Mouse (Mus musculus): Measurements from ENCODE around the gene Blcap. TPM values are rescaled to one million over a fixed set of nuclear protein-coding genes. Genes with fewer than 3 reads are reported as not detected.

Blcap gene
- polyA plus RNA-seq, 1 experiment from 2014 or later = 76.0 TPM

DNA sequence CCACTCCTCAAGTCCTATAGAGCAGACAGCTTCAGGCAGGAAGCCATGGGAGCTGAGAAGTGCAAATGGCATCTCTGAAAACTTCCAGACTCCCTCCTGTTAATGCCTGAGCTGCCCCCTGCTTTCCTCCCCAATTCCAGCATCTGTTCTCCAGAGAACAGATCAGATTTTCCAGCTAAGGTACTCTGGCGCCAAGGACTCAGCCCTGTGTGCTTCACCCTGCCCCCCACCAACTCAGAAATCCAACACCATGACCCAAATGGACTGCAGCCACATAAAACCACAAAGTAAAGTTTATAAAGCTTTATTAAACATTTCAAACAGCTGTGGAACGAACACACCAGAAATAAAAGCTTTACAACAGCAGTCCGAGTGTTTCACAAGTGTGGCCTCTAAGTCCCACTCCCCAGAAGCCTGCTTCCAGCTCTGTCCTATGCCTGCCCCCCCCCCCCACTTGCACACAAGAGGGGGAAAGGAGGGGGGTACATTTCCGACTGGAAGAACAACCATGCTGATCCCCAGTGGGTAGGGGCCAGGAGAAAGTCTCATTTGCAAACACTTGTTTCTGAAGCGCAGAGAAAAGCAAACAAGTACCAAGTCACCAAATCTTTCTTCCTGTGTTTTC lies 14.9 kb downstream of the Blcap start:
- peak overlapping the region; percentile 85 for H3K27ac ChIP-seq (replicated peaks; ENCODE audit: low read depth, low read length)
- H3K4me2 ChIP-seq (ENCODE audit: low read depth, severe bottlenecking) = peak overlapping the region; percentile 26; the same call in 1 of the 2 replicates
- 29% methylated on average over 5 of the region's 5 CpGs for WGBS
- H3K4me3 ChIP-seq (ENCODE audit: low read depth, low read length) = no peak overlapping the region
- H3K36me3 ChIP-seq (ENCODE audit: control insufficient read depth, insufficient read depth, low read length) = peaks cover 11% of the 10 kb centered on the region
- peaks cover 11% of the 10 kb centered on the region; the same call in 1 of the 2 replicates for H3K9me3 ChIP-seq (ENCODE audit: control insufficient read depth, low read length)
- peak; percentile 71 for ATAC-seq (ENCODE audit: insufficient number of reproducible peaks, low FRiP score, low TSS enrichment, low read depth)
- H3K9ac ChIP-seq (ENCODE audit: low read length) = 0 out of 2 replicates have a peak overlapping the region, but pooled peaks have one; percentile 18
- peaks cover 54% of the 10 kb centered on the region for H3K4me1 ChIP-seq (ENCODE audit: control insufficient read depth, insufficient read depth, low read length)
- peak; percentile 66 for DNase-seq (ENCODE audit: low spot score)
- no peaks in the 10 kb centered on the region for H3K27me3 ChIP-seq (ENCODE audit: control insufficient read depth, insufficient read depth, low read length)

DNA sequence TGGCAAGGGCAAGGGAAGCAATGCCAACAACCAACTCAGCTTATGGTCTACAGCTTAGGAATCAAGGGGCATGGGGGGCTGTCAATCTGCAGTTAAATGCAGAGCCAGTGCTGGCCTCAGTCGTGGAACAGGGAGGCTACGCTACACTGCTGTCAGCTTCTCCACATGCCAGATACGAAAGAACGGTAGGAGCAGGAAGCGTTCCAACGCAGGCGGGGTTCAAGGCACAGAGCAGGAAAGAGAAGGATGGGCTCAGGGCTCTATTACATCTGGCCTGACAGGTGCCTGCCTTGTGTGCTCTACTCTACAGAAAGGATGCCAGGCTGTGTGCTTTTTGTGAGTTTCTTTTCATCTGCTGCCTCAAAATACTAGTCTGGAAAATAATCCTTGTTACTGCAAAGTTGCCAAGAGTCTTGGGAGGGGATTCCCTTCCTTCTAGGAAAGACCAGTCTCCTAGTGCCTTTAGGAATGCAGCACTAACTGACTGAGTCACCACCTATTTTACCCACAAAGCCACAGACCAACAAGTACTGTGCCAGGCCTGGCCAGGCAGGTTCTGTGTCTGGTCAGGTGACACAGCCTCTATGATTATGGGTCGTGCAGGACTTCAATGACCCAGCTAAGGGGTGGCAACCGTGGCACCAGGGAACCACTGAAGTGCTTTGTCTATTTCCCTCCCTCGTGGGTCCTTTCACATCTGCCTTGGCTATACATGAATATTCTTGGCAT lies 18.8 kb downstream of the Blcap start:
- ATAC-seq (ENCODE audit: insufficient number of reproducible peaks, low FRiP score, low TSS enrichment, low read depth) (no peak), DNase-seq (ENCODE audit: low spot score) (no peak)
- WGBS = 85% methylated on average over 10 of the region's 10 CpGs
- H3K27ac ChIP-seq (replicated peaks; ENCODE audit: low read depth, low read length) = no peak overlapping the region; the same call in 1 of the 2 replicates
- H3K4me1 ChIP-seq (ENCODE audit: control insufficient read depth, insufficient read depth, low read length) = peaks cover 44% of the 10 kb centered on the region
- H3K4me2 ChIP-seq (ENCODE audit: low read depth, severe bottlenecking) = no peak overlapping the region
- peaks cover 3% of the 10 kb centered on the region; the same call in 1 of the 2 replicates for H3K9me3 ChIP-seq (ENCODE audit: control insufficient read depth, low read length)
- no peaks in the 10 kb centered on the region for H3K27me3 ChIP-seq (ENCODE audit: control insufficient read depth, insufficient read depth, low read length)
- H3K9ac ChIP-seq (ENCODE audit: low read length) = no peak overlapping the region
- H3K4me3 ChIP-seq (ENCODE audit: low read depth, low read length) = no peak overlapping the region
- H3K36me3 ChIP-seq (ENCODE audit: control insufficient read depth, insufficient read depth, low read length) = peaks cover 2% of the 10 kb centered on the region

DNA sequence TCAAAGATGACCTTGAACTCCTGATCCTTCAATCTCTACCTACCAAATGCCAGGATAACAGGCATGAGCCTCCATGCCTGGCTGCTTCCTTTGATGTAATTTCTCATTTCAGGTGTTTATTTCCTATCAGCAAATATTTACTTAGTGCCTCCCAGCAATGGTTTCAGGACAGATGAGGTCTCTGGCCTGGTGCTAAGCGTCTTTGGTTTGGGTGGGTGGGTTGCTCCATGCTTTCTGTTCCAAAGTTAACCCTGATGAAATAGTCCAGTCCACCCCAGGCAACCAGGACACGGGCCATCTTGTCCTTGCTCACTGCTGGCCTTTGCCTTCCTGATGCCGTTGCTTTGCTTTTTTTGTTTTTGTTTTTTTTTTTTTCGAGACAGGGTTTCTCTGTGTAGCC lies 20.8 kb downstream of the Blcap start:
- WGBS = 90% methylated on average over 4 of the region's 4 CpGs
- Histone ChIP-seq H3K27me3 (ENCODE audit: control insufficient read depth, insufficient read depth, low read length) (no peaks in the 10 kb centered on the region), H3K9ac (ENCODE audit: low read length) (no peak overlapping the region), H3K4me3 (ENCODE audit: low read depth, low read length) (no peak overlapping the region), H3K4me1 (ENCODE audit: control insufficient read depth, insufficient read depth, low read length) (peaks cover 36% of the 10 kb centered on the region), H3K4me2 (ENCODE audit: low read depth, severe bottlenecking) (no peak overlapping the region), H3K36me3 (ENCODE audit: control insufficient read depth, insufficient read depth, low read length) (no peaks in the 10 kb centered on the region; the same call in 1 of the 2 replicates), H3K27ac (replicated peaks; ENCODE audit: low read depth, low read length) (no peak overlapping the region), H3K9me3 (ENCODE audit: control insufficient read depth, low read length) (no peaks in the 10 kb centered on the region)
- ATAC-seq (ENCODE audit: insufficient number of reproducible peaks, low FRiP score, low TSS enrichment, low read depth) = no peak
- no peak for DNase-seq (ENCODE audit: low spot score)

DNA sequence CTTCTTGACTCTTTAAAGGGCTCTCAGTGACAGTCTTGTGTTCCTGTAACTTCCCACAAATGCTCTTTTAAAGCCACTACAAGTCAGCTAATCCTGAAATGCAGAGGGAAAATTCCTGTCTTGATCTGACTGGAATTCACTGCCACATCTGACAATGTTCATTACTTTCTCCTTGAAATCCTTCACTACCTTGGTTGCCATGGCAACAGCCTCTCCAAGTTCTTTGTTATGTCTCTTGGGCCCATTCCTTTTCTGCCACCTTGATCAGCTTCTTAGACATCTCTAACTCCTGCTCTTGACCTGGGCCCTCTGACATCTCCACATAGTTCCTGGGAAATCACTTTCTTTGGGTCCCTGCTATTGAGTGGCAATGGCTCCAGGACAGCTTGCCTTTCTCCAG lies 24.4 kb downstream of the Blcap start:
- 0 out of 2 replicates have a peak overlapping the region, but pooled peaks have one; percentile 48 for H3K27ac ChIP-seq (replicated peaks; ENCODE audit: low read depth, low read length)
- peaks cover 26% of the 10 kb centered on the region for H3K4me1 ChIP-seq (ENCODE audit: control insufficient read depth, insufficient read depth, low read length)
- DNase-seq (ENCODE audit: low spot score) = no peak
- no peaks in the 10 kb centered on the region for H3K27me3 ChIP-seq (ENCODE audit: control insufficient read depth, insufficient read depth, low read length)
- H3K36me3 ChIP-seq (ENCODE audit: control insufficient read depth, insufficient read depth, low read length) = no peaks in the 10 kb centered on the region; the same call in 1 of the 2 replicates
- no peak for ATAC-seq (ENCODE audit: insufficient number of reproducible peaks, low FRiP score, low TSS enrichment, low read depth)
- H3K4me2 ChIP-seq (ENCODE audit: low read depth, severe bottlenecking) = no peak overlapping the region
- no peaks in the 10 kb centered on the region for H3K9me3 ChIP-seq (ENCODE audit: control insufficient read depth, low read length)
- no peak overlapping the region for H3K9ac ChIP-seq (ENCODE audit: low read length)
- no peak overlapping the region for H3K4me3 ChIP-seq (ENCODE audit: low read depth, low read length)

DNA sequence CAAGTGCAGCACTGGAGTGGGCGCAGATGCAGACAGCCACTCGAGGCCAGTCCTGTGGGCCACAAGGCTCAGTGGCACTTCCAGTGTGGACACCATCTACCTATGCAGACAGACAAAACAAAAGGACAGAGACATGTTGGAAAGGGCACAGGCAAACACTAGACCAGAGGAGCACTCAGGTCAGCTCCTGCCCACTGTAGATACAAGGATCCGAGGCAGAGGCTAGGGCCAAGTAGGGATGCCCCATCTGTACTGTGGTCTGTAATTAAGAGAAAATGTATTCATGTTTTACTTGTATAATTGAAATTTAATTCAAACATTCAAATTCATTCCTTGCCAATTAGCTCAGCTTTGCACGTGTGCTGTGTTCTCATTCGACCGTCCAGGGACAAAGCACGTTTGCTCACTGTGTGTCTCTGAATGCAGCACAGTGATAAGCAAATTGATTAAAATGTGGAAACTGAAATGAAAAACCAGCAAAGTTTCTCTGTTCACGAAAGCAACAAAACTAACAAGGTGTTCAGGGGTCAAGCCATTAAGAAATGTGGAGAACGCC lies 26.7 kb downstream of the Blcap start:
- peaks cover 44% of the 10 kb centered on the region for H3K4me1 ChIP-seq (ENCODE audit: control insufficient read depth, insufficient read depth, low read length)

DNA sequence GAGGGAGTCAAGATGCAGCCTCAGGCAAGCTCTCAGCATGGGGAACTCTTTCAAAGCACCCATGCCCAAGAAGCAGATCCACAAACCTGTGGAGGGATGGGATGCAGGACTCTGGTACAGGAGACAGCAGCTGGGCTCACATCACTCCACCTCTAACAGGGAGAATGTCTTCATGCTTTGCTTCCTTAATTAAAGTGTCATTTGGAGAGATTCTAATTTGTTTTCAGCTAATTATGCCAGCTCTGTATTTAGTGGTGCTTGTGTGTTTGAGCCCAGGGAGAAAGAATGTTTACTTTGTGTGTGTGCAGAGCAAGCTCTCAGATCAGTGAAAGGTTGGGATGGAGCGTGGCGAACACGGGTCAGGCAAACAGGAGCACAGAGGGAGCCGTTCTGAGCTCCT lies 28.7 kb downstream of the Blcap start:
- Histone ChIP-seq H3K4me3 (ENCODE audit: low read depth, low read length) (no peak overlapping the region), H3K9me3 (ENCODE audit: control insufficient read depth, low read length) (no peaks in the 10 kb centered on the region), H3K27ac (replicated peaks; ENCODE audit: low read depth, low read length) (no peak overlapping the region; the same call in 1 of the 2 replicates), H3K4me2 (ENCODE audit: low read depth, severe bottlenecking) (no peak overlapping the region), H3K36me3 (ENCODE audit: control insufficient read depth, insufficient read depth, low read length) (no peaks in the 10 kb centered on the region), H3K27me3 (ENCODE audit: control insufficient read depth, insufficient read depth, low read length) (no peaks in the 10 kb centered on the region), H3K9ac (ENCODE audit: low read length) (no peak overlapping the region), H3K4me1 (ENCODE audit: control insufficient read depth, insufficient read depth, low read length) (peaks cover 52% of the 10 kb centered on the region)
- ATAC-seq (ENCODE audit: insufficient number of reproducible peaks, low FRiP score, low TSS enrichment, low read depth) (no peak), DNase-seq (ENCODE audit: low spot score) (no peak)
- WGBS = 72% methylated on average over 4 of the region's 4 CpGs

More for the DNA sequence above, 26.7 kb downstream of the Blcap start:
- no peaks in the 10 kb centered on the region for H3K9me3 ChIP-seq (ENCODE audit: control insufficient read depth, low read length)
- H3K4me3 ChIP-seq (ENCODE audit: low read depth, low read length) = no peak overlapping the region
- ATAC-seq (ENCODE audit: insufficient number of reproducible peaks, low FRiP score, low TSS enrichment, low read depth) = no peak
- no peak overlapping the region for H3K9ac ChIP-seq (ENCODE audit: low read length)
- peak overlapping the region; percentile 64; the same call in 1 of the 2 replicates for H3K27ac ChIP-seq (replicated peaks; ENCODE audit: low read depth, low read length)
- no peak for DNase-seq (ENCODE audit: low spot score)
- no peaks in the 10 kb centered on the region; the same call in 1 of the 2 replicates for H3K36me3 ChIP-seq (ENCODE audit: control insufficient read depth, insufficient read depth, low read length)
- H3K27me3 ChIP-seq (ENCODE audit: control insufficient read depth, insufficient read depth, low read length) = no peaks in the 10 kb centered on the region
- no peak overlapping the region for H3K4me2 ChIP-seq (ENCODE audit: low read depth, severe bottlenecking)
- 64% methylated on average over 9 of the region's 9 CpGs for WGBS

DNA sequence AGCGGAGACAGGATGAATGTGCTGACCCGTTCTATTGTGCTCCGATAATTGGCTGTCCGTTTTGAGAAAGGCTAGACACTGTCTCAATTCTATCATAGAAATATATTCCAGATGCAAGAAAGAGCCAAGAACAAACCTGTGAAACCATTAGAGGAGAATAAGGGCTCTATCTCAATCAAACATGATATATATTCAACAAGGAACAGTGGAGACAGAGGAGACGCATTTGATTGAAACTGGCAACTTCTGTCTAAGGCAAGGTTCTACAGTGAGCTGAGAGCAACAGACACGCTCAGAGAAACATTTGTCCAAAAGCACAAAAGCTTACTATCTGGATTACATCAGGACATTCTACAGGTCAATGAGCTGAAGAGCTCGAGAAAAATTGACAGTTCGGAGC lies 29.4 kb downstream of the Blcap start:
- H3K27me3 ChIP-seq (ENCODE audit: control insufficient read depth, insufficient read depth, low read length) = no peaks in the 10 kb centered on the region

DNA sequence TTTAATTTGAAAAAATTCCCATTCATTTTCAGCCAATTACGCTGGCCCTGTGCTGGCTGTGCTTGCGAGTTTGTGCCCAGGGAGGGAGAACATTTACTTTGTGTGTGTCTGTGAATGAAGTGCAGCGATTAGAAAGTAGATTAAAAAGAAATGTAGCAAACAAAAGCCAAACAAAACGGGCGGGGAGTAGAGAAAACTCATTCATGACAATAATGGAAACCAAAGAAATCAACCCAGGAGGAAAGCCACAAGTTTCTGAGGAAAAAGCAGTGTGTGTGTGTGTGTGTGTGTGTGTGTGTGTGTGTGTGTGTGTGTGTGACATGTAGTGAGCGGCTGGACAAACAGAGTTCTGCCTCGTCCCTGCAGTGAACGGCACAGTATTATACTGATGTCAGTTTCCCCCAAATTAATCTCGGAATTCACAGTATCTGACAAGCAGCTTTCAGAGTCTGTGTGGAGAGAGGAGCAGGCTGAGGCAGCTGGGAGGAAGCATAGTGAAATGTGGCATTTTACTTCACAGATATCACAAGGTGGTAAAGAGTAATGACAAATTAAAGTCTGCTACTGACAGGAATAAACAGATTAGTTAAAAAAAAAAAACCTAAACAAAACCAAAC lies 30.0 kb downstream of the Blcap start:
- H3K9ac ChIP-seq (ENCODE audit: low read length) = no peak overlapping the region
- no peaks in the 10 kb centered on the region for H3K27me3 ChIP-seq (ENCODE audit: control insufficient read depth, insufficient read depth, low read length)
- no peaks in the 10 kb centered on the region for H3K36me3 ChIP-seq (ENCODE audit: control insufficient read depth, insufficient read depth, low read length)
- no peak overlapping the region for H3K4me3 ChIP-seq (ENCODE audit: low read depth, low read length)
- no peak for ATAC-seq (ENCODE audit: insufficient number of reproducible peaks, low FRiP score, low TSS enrichment, low read depth)
- no peak overlapping the region for H3K4me2 ChIP-seq (ENCODE audit: low read depth, severe bottlenecking)
- no peak for DNase-seq (ENCODE audit: low spot score)
- peak overlapping the region; percentile 53 for H3K27ac ChIP-seq (replicated peaks; ENCODE audit: low read depth, low read length)
- WGBS = 66% methylated on average over 9 of the region's 9 CpGs
- H3K9me3 ChIP-seq (ENCODE audit: control insufficient read depth, low read length) = no peaks in the 10 kb centered on the region
- H3K4me1 ChIP-seq (ENCODE audit: control insufficient read depth, insufficient read depth, low read length) = peaks cover 60% of the 10 kb centered on the region

More for the DNA sequence above, 29.4 kb downstream of the Blcap start:
- H3K4me3 ChIP-seq (ENCODE audit: low read depth, low read length) = no peak overlapping the region
- no peak overlapping the region for H3K27ac ChIP-seq (replicated peaks; ENCODE audit: low read depth, low read length)
- ATAC-seq (ENCODE audit: insufficient number of reproducible peaks, low FRiP score, low TSS enrichment, low read depth) (no peak), DNase-seq (ENCODE audit: low spot score) (no peak)
- 75% methylated on average over 8 of the region's 8 CpGs for WGBS
- H3K9me3 ChIP-seq (ENCODE audit: control insufficient read depth, low read length) = no peaks in the 10 kb centered on the region
- H3K9ac ChIP-seq (ENCODE audit: low read length) = no peak overlapping the region
- H3K4me2 ChIP-seq (ENCODE audit: low read depth, severe bottlenecking) = no peak overlapping the region
- H3K4me1 ChIP-seq (ENCODE audit: control insufficient read depth, insufficient read depth, low read length) = peaks cover 57% of the 10 kb centered on the region
- H3K36me3 ChIP-seq (ENCODE audit: control insufficient read depth, insufficient read depth, low read length) = no peaks in the 10 kb centered on the region
